Mouse (Mus musculus) cortical plate, adult 2 months (tissue): ENCODE measurements around the gene 4932438H23Rik. TPM values are rescaled to one million over a fixed set of nuclear protein-coding genes. Genes with fewer than 3 reads are reported as not detected.
A peak's percentile ranks its signal among the peaks of the same experiment; 100 is the strongest.

Source experiments
- H3K27ac ChIP-seq: fragments of 200-500 bp; 2 replicates; pipeline ENCODE4 v1.5.1; 2012; ENCODE audit warnings: low read length, control low read depth, inconsistent platforms; ENCODE audit not compliant: insufficient read depth
- H3K4me1 ChIP-seq: fragments of 200-500 bp; 2 replicates; pipeline ENCODE4 v1.6.1; 2011; ENCODE audit warnings: low read length; ENCODE audit not compliant: control insufficient read depth, insufficient read depth
- H3K4me3 ChIP-seq: fragments of 200-500 bp; 2 replicates; pipeline ENCODE4 v1.5.1; 2011; ENCODE audit warnings: mild to moderate bottlenecking, low read length, control low read depth; ENCODE audit not compliant: insufficient read depth
- CTCF ChIP-seq: fragments of 200-500 bp; IDR thresholded peaks from 2 replicates; pipeline ENCODE4 v1.5.1; 2011; ENCODE audit warnings: mild to moderate bottlenecking, control low read depth, low read length; ENCODE audit not compliant: insufficient read depth; ENCODE audit errors: extremely low read depth
- POLR2A ChIP-seq: fragments of 200-500 bp; IDR thresholded peaks from 2 replicates; pipeline ENCODE4 v1.6.1; 2011; ENCODE audit warnings: mild to moderate bottlenecking, low read length, control low read depth; ENCODE audit not compliant: insufficient read depth; ENCODE audit errors: extremely low read depth
- polyA plus RNA-seq: library from polyadenylated mRNA; depleted of rRNA; stranded (reverse); fragments of >200 nt; gene quantifications from 2 replicates; pipeline ENCODE4 v1.2.3, GENCODE M21; 2012

Gene 4932438H23Rik
- polyA plus RNA-seq, 1 experiment, result 1.2 TPM

DNA sequence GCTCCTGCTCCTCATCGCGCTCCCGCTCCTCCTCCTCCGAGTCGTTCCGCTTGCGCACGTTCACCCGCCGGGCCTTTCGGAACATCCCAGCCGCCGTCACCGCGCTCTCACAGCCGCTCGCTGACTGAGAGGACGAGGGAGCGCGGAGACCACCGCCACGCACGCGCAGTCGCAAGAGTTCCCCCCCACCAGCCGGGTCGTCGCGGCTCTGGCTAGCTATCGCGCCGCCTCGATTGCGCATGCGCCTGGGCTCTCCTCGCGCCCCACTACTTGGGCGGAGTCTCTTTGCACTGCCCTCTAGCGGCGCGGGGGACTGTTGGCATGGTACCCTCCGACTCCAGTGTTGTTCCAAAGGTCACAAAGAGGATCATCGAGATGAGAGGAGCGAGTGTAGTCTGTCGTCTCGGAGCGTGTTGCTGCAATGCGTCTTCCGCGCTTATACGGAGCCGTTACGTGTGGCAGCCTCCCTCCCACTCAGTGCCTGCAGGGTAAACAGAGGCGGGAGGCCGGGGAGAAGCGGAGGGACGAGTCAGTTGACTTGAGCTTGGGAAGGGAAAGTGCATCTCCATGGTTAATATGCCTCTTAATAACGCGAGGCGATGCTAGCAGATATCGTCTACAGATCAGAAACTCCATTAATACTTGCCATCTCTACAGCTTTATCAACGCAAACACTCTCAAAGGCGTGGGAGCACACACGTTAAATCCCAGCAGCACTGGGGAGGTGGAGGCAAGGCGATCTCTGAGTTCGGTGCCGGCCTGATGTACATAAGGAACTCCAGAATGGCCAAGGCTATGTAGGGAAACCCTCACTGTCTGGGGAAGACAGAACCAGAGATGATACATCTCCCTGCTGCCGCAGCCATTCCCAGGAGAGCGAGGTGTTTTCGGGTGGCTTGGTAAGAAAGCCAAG lies 50.4 kb downstream of the 4932438H23Rik start, which contains the start of gene Paxbp1:
Gene Paxbp1, minus strand, starts transcription at position 274 of the 913 bp plus-strand sequence.
- H3K4me3 ChIP-seq, result peak within 1 kb of the TSS; percentile 42
- H3K27ac ChIP-seq, result peak within 1 kb of the TSS; percentile 35
- H3K4me1 ChIP-seq, result no peaks in the 10 kb centered on the region; the same call in 1 of the 2 replicates
- TF ChIP-seq CTCF (peak; percentile 89), POLR2A (peak; percentile 84; the same call in 1 of the 2 replicates)

DNA sequence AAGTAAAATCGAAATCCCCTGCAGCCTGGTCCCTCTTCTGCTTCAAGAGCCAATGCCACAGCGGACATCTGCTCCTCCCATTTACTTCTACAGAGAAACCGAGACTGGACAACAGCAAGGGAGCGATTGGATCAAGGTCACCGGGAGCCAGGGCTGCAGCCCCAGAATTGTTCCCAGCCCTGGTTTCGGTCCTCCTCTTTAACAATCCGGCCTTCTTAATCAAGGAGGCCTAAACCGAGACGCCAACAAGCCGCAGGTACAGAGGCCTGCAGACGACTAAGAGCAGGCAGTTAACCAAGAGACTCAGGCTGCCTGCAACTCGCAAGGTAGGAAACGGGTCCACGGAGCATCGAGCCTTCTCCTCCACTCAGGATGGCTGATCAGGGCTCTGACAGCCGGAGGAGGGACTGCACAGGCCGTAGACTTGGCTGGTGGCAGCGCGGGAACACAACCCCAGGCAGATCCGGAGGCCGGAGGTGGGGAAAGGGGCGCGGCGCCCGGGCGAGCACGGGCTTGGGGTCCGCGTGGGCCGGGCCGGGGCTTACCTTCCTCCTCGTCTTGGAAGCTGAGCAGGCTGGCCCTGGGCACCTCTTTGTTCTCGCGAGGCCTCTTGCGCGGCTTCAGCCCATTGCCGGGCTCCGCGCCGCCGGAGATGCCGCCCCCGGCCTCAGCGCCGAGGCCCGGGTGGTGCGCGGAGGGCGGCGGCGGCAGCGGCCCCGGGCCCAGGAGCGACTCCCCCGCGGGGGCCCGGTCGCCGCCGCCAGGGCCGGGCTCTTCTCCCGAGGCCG lies 51.3 kb downstream of the 4932438H23Rik start:
- Histone ChIP-seq H3K27ac (peak overlapping the region; percentile 35), H3K4me1 (no peaks in the 10 kb centered on the region; the same call in 1 of the 2 replicates), H3K4me3 (peak overlapping the region; percentile 42)
- TF ChIP-seq CTCF (no peak), POLR2A (no peak)

DNA sequence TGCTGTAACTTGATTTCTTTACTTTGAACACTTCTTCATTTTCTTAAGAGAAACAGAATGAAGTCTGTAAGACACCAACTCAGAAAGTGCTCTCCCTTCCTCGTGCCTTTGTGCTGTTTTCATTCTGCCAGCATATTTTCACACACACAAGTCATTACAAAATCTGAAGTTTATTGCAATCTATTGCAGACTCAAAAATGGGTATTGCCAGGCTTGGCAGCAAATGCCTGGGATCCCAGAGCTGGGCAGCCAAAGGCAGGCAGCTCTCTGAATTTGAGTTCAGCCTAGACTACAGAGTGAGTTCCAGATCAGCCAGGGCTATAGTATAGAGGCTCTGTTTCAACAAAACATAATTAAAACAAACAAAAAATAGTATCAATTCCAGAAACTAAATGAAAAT lies 52.3 kb downstream of the 4932438H23Rik start:
- Histone ChIP-seq H3K4me3 (no peak overlapping the region), H3K27ac (no peak overlapping the region), H3K4me1 (peaks cover 3% of the 10 kb centered on the region; the same call in 1 of the 2 replicates)
- TF ChIP-seq CTCF (no peak), POLR2A (no peak)

DNA sequence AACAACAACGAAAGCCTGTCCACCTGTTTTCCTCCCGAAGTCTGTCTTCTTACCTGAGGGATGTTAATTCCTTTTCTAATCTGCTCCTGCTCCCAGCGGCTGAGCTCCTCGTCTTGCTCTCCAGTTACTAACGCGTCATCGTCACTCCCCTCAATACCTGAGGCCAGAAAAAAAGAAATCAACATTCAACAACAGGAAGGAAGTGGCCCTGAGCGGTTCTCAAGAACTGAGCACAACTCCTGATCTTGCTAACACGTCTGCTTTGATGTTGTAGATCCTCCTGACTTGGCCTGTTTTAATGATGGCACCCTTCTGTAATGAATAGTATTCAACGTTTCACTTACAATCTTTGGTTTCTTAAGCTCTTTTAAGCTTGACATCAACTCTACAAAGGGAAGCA lies 59.1 kb downstream of the 4932438H23Rik start:
- no peak for TF ChIP-seq CTCF
- TF ChIP-seq POLR2A, result no peak
- Histone ChIP-seq H3K4me1 (peaks cover 3% of the 10 kb centered on the region; the same call in 1 of the 2 replicates), H3K4me3 (no peak overlapping the region), H3K27ac (no peak overlapping the region)

DNA sequence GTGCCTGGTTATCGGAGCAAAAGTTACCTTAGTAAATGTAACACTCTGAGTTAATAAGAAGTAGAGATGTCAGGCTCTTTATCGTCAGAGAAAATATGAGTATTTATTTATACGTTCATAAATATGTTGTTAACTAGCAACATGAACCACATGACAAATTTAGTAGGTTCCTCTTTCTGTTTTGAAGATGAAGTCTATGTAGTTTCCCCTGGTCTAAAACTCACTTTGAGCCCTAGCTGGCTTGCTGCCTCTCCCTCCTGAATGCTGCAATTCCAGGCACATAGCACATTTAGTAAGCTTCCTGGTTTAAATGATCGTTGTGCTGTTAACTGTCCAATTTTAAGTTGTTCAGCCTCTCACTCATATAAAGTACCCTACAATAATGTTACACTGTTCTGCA lies 64.2 kb downstream of the 4932438H23Rik start:
- no peaks in the 10 kb centered on the region; the same call in 1 of the 2 replicates for H3K4me1 ChIP-seq
- TF ChIP-seq CTCF, result no peak
- H3K27ac ChIP-seq, result no peak overlapping the region
- no peak overlapping the region for H3K4me3 ChIP-seq

DNA sequence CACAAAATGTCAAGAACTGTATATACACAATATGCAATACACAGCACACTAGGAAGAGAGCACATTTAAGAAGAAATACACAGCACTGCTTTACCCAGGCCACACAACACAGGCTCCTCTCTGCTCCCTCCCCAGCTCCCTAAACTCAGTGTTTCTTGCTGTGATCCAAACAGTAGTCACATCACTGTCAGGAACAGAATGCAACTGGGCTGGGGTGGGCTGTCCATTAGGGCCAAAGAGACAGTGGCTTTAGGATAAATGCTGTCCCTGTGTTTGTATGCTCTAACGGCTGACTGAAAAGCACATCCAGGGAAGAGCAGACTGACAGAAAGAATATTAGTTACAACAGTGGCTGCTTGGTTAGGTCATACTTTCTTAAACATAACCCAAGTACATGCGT lies 65.0 kb downstream of the 4932438H23Rik start:
- Histone ChIP-seq H3K4me3 (no peak overlapping the region), H3K4me1 (no peaks in the 10 kb centered on the region; the same call in 1 of the 2 replicates), H3K27ac (no peak overlapping the region)
- TF ChIP-seq CTCF (no peak), POLR2A (no peak)

DNA sequence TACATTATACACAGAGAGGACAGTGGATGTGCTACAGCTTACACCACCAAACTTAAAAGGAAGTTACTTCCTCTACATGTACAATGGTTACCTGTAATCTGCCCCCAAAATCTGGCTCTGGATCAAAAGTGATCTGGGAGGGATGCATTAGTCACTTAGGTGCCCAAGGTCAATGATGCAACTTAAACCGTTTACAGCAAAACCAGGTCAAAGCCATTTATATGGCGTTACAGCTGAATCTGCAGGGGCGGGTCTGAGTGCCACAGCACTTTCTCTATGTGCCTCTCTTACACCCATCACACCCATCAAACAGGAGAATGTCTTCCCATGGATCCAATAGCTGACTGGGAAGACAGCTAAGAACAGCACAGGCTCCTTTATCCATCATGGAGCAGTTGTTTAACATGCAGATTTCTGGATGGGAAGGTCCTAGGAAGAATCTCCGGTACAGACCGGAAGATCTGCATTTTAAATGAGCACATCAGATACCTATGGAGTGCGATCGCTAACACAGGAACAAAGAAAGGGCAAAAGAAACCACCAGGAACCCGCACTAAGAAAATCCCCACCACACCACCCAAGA lies 65.7 kb downstream of the 4932438H23Rik start:
- TF ChIP-seq CTCF (no peak), POLR2A (no peak)
- H3K27ac ChIP-seq, result no peak overlapping the region

DNA sequence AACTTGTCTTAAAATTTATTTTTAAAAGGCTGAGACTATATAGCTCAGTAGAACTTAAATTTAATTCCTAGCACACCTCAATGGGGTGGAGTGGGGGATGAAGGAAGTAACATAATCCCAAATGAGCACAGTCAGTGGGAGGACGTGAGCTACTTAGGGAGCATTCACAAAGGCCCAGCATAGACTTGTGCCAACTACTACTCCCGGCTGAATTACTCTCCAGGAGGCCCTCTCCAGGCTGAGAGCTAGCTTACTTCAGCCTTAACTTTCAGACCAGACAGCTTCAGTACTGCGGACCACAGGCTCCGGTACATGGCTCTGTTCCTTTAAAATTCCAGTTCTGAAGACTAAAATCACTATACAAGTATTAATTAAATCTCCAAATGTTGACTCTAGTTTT lies 68.6 kb downstream of the 4932438H23Rik start:
- no peaks in the 10 kb centered on the region; the same call in 1 of the 2 replicates for H3K4me1 ChIP-seq
- TF ChIP-seq POLR2A (no peak), CTCF (no peak)
- H3K4me3 ChIP-seq, result no peak overlapping the region
- H3K27ac ChIP-seq, result no peak overlapping the region

More for the DNA sequence above, 65.7 kb downstream of the 4932438H23Rik start:
- no peak overlapping the region for H3K4me3 ChIP-seq
- H3K4me1 ChIP-seq, result no peaks in the 10 kb centered on the region; the same call in 1 of the 2 replicates

DNA sequence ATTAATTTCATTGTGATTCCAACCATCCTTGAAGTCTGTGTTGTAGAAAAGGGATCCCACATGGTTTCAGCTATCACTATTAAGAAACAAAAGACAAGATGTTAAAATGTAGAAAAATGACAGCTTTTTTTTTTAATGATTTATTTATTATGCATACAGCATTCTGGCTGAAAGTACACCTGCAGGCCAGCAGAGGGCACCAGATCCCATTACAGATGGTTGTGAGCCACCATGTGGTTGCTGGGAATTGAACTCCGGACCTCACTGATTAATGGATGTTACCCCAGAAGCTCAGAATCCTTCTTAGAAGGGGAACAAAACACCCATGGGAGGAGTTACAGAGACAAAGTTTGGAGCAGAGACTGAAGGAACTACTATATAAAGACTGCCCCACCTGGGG lies 71.5 kb downstream of the 4932438H23Rik start:
- no peak overlapping the region for H3K27ac ChIP-seq
- TF ChIP-seq CTCF, result peak; percentile 20
- no peak for TF ChIP-seq POLR2A
- no peaks in the 10 kb centered on the region for H3K4me1 ChIP-seq
- no peak overlapping the region for H3K4me3 ChIP-seq
